Mouse (Mus musculus): ENCODE results near the gene Ms4a4d. TPM values are rescaled to one million over a fixed set of nuclear protein-coding genes. Genes with fewer than 3 reads are reported as not detected.

The Ms4a4d gene
- polyA plus RNA-seq, 1 experiment from 2014 or later: 1.1 TPM

DNA sequence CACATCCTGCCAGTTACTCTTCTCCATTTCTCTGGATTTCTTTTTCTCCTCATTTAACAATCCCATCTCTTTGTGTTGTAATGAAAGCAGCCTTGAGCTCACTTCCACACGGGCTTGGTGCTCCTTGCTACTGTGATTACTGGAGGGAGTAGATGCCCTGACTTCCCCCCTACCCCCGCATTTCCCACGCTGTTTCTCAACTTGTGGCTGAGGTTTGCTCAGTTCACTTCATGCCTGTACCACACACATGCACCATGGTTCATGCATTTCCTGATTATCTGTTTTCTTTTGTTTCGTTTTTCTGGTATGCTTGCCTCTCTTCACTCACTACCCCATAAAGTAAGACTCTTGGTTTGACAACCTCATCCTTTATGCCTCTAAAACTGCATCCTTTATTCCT, 52.6 kb downstream of the Ms4a4d start:
- H3K4me2 ChIP-seq (replicated peaks): no peak overlapping the region
- 55% methylated on average over 4 of the region's 4 CpGs for WGBS
- ATAC-seq (ENCODE audit: insufficient number of reproducible peaks, low FRiP score, low TSS enrichment, low read depth): no peak
- H3K9me3 ChIP-seq (replicated peaks): no peaks in the 10 kb centered on the region
- no peaks in the 10 kb centered on the region for H3K27me3 ChIP-seq
- H3K4me3 ChIP-seq (replicated peaks): no peak overlapping the region
- H3K27ac ChIP-seq (replicated peaks): no peak overlapping the region
- H3K4me1 ChIP-seq: no peaks in the 10 kb centered on the region
- H3K9ac ChIP-seq: no peak overlapping the region
- no peaks in the 10 kb centered on the region for H3K36me3 ChIP-seq

DNA sequence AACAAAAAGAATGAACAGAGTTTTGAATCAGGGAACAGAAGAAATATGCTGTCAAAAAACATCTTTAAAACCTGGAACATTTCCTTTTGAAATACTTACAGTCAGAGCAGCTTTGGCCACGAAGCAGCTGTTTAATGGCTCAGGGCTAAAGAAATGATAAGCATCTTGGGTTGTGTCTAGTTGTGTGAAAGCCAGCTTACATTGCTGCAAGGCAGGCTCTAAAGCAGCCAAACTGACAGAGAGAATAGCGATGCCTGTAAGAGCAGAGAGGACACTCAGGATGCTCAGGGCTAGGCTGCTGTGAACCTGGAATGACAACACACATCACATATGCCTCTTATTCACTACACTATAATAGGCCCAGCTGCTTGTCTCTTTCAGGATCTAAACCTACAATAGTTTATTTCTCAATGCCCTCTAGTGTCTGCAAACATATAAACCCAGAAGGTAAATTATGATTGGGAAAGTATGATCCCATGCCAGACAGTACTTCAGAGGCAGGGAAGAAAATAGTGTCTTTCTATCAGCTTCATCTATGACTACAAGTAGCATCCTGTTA, 53.4 kb downstream of the Ms4a4d start:
- Histone ChIP-seq H3K9me3 (replicated peaks) (no peaks in the 10 kb centered on the region), H3K27ac (replicated peaks) (no peak overlapping the region), H3K36me3 (no peaks in the 10 kb centered on the region), H3K9ac (no peak overlapping the region), H3K4me3 (replicated peaks) (no peak overlapping the region), H3K4me2 (replicated peaks) (no peak overlapping the region), H3K27me3 (no peaks in the 10 kb centered on the region), H3K4me1 (no peaks in the 10 kb centered on the region)
- ATAC-seq (ENCODE audit: insufficient number of reproducible peaks, low FRiP score, low TSS enrichment, low read depth): no peak
- WGBS: 41% methylated on average over 2 of the region's 2 CpGs

DNA sequence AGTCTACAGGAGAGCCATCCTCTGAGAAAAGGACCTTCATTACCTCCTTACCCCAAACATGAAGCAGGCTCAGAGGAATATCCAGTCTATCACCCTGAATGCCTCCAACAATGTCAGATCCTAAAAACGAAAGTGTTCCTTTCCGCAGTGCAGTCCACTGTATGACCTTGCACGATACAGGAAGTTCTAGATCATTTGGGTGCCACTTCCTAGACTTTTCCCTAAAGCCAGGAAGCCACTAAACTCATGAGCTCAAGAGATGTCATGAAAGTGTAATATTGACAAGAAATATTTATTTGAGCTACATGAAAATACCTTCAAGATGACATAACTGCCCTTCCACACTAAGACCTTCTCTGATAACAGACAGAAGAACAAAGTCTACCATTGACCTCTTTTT, 64.7 kb downstream of the Ms4a4d start:
- no peak overlapping the region for H3K4me2 ChIP-seq (replicated peaks)
- no peaks in the 10 kb centered on the region for H3K27me3 ChIP-seq
- H3K4me3 ChIP-seq (replicated peaks): no peak overlapping the region
- 90% methylated on average over 3 of the region's 3 CpGs for WGBS
- no peak overlapping the region for H3K9ac ChIP-seq
- no peak overlapping the region for H3K27ac ChIP-seq (replicated peaks)
- no peaks in the 10 kb centered on the region for H3K4me1 ChIP-seq
- H3K36me3 ChIP-seq: no peaks in the 10 kb centered on the region
- ATAC-seq (ENCODE audit: insufficient number of reproducible peaks, low FRiP score, low TSS enrichment, low read depth): no peak
- no peaks in the 10 kb centered on the region for H3K9me3 ChIP-seq (replicated peaks)

DNA sequence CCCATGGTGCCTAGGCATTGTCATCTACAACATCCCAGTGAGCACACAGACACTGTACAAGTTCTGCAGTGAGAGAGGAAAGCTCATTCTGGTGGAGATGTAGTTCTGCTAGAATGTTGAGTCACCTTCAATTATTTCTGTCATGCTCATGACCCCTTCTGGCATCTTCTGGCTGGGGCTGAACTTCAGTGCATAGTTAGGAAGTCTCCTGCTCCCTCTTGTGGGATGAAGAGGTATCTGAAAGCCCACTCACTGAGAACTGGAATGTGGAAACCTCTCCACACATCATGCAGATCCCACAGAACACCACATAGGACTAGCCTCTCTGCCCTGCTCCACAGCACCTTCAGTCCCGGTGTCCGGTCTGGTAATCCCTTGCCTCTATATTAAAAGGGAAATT, 65.4 kb downstream of the Ms4a4d start:
- Histone ChIP-seq H3K4me2 (replicated peaks) (no peak overlapping the region), H3K36me3 (no peaks in the 10 kb centered on the region), H3K4me3 (replicated peaks) (no peak overlapping the region), H3K27ac (replicated peaks) (no peak overlapping the region), H3K27me3 (no peaks in the 10 kb centered on the region), H3K4me1 (no peaks in the 10 kb centered on the region), H3K9ac (no peak overlapping the region), H3K9me3 (replicated peaks) (no peaks in the 10 kb centered on the region)
- 86% methylated on average over 2 of the region's 2 CpGs for WGBS
- no peak for ATAC-seq (ENCODE audit: insufficient number of reproducible peaks, low FRiP score, low TSS enrichment, low read depth)

DNA sequence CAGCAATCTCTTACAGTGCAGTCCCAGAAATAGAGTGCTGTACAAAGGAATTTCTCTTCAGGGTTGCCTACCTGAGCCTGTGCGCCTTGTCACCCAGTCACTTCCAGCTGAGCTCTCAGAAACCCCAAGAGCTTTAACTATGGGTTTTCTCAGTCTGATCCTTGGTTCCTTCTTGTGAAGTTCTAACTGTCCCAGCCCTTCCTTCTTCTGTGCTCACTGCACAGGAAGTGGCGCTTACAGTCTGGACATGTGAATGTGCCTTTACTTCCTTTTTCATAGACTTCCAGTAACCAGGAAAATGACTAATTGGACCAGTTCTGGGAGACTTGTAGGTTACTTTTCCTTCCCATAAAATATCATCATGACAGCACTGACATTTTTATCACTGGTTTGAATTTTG, 68.0 kb downstream of the Ms4a4d start, which contains the start of gene Ms4a6d:
TSS of gene Ms4a6d (minus strand) at position 247 of the 400 bp plus-strand sequence.
- Histone ChIP-seq H3K4me3 (replicated peaks) (no peak within 1 kb of the TSS), H3K27me3 (no peaks in the 10 kb centered on the region), H3K36me3 (no peaks in the 10 kb centered on the region), H3K4me2 (replicated peaks) (no peak within 1 kb of the TSS), H3K27ac (replicated peaks) (no peak within 1 kb of the TSS), H3K4me1 (no peaks in the 10 kb centered on the region), H3K9ac (no peak within 1 kb of the TSS), H3K9me3 (replicated peaks) (no peaks in the 10 kb centered on the region)
- WGBS: 84% methylated on average over 2 of the region's 2 CpGs
- ATAC-seq (ENCODE audit: insufficient number of reproducible peaks, low FRiP score, low TSS enrichment, low read depth): no peak

Other genes starting within 250 kb of the Ms4a4d start
- gene Ms4a14, start 222.3 kb upstream of the Ms4a4d start, polyA plus RNA-seq (2015; fragmentation: Nextera tagmentation; extraction: Ambion mirVana): 0.08 and 0.17 TPM in 2 replicates
- 11.1 and 11.2 TPM in 2 replicates for gene Ms4a7, start 200.7 kb upstream of the Ms4a4d start, polyA plus RNA-seq (2015; fragmentation: Nextera tagmentation; extraction: Ambion mirVana)
- 10.3 and 13.0 TPM in 2 replicates for gene Ms4a4a, start 161.3 kb upstream of the Ms4a4d start, polyA plus RNA-seq (2015; fragmentation: Nextera tagmentation; extraction: Ambion mirVana)
- gene Ms4a4c, start 132.0 kb upstream of the Ms4a4d start, polyA plus RNA-seq (2015; fragmentation: Nextera tagmentation; extraction: Ambion mirVana): 1.1 and 1.8 TPM in 2 replicates
- not detected in 2 replicates for gene Ms4a4b, start 93.2 kb upstream of the Ms4a4d start, polyA plus RNA-seq (2015; fragmentation: Nextera tagmentation; extraction: Ambion mirVana)
- 10.0 and 12.5 TPM in 2 replicates for gene Ms4a6c, start 67.4 kb upstream of the Ms4a4d start, polyA plus RNA-seq (2015; fragmentation: Nextera tagmentation; extraction: Ambion mirVana)
- 0.12 TPM in 1 of 2 replicates, not detected in the other for gene Gm8369, start 50.9 kb upstream of the Ms4a4d start, polyA plus RNA-seq (2015; fragmentation: Nextera tagmentation; extraction: Ambion mirVana)
- gene Ms4a6b, start 20.3 kb upstream of the Ms4a4d start, polyA plus RNA-seq (2015; fragmentation: Nextera tagmentation; extraction: Ambion mirVana): 9.2 and 9.6 TPM in 2 replicates
- 8.5 and 10.1 TPM in 2 replicates for gene Ms4a6d, start 68.0 kb downstream of the Ms4a4d start, polyA plus RNA-seq (2015; fragmentation: Nextera tagmentation; extraction: Ambion mirVana)
- gene Ms4a2, start 86.9 kb downstream of the Ms4a4d start, polyA plus RNA-seq (2015; fragmentation: Nextera tagmentation; extraction: Ambion mirVana): 1.5 and 1.6 TPM in 2 replicates
- 0.24 TPM in 1 of 2 replicates, not detected in the other for gene Ms4a3, start 104.0 kb downstream of the Ms4a4d start, polyA plus RNA-seq (2015; fragmentation: Nextera tagmentation; extraction: Ambion mirVana)
- not detected in 2 replicates for gene Oosp2, start 123.8 kb downstream of the Ms4a4d start, polyA plus RNA-seq (2015; fragmentation: Nextera tagmentation; extraction: Ambion mirVana)
- gene Oosp1, start 154.3 kb downstream of the Ms4a4d start, polyA plus RNA-seq (2015; fragmentation: Nextera tagmentation; extraction: Ambion mirVana): not detected in 2 replicates
- gene Oosp3, start 160.3 kb downstream of the Ms4a4d start, polyA plus RNA-seq (2015; fragmentation: Nextera tagmentation; extraction: Ambion mirVana): not detected in 2 replicates
- not detected in 2 replicates for gene Gif, start 210.8 kb downstream of the Ms4a4d start, polyA plus RNA-seq (2015; fragmentation: Nextera tagmentation; extraction: Ambion mirVana)
- 40.5 and 44.1 TPM in 2 replicates for gene Mrpl16, start 233.6 kb downstream of the Ms4a4d start, polyA plus RNA-seq (2015; fragmentation: Nextera tagmentation; extraction: Ambion mirVana)